Mouse (Mus musculus) left cerebral cortex, postnatal 25 days (tissue): ENCODE data around the gene Gipc2. TPM values are rescaled to one million over a fixed set of nuclear protein-coding genes. Genes with fewer than 3 reads are reported as not detected.
"Not testable (repeated sequence)": the region's sequence is repeated elsewhere in the genome, so short reads cannot be mapped to it uniquely, and the experiment has no call there.

Experiments used
- DNase-seq, 2 experiments: peaks; one replicate each; pipeline ENCODE4 v3.0.0; 2022; ENCODE audit warnings: low spot score in 2 of 2, mixed read lengths in 1 of 2
- intact Hi-C: fragments of 180-260 bp; cut with DNase I; formaldehyde crosslinking; loops from one replicate; pipeline ENCODE4 v1.15.1; 2025
- total RNA-seq, 2 experiments: library from RNA; stranded (reverse); gene quantifications; 2 replicates each; pipeline ENCODE4 v1.2.3; 2021

The Gipc2 gene
- total RNA-seq, 2 experiments from 2014 or later: 1.8 to 5.8 TPM

- DNase-seq, intact Hi-C loops: not testable (repeated sequence)
Observed at GRCm38 (mm10) chr3:152129426-152129825, 36.6 kb downstream of the Gipc2 start.

- no peak for DNase-seq
- intact Hi-C loops: no loop called here
Observed at GRCm38 (mm10) chr3:152128631-152129030, 37.4 kb downstream of the Gipc2 start.

GRCm38 (mm10) chr3:152127144-152127543 is 38.9 kb downstream of the Gipc2 start:
- intact Hi-C loops: no loop called here
- DNase-seq: no peak

- intact Hi-C loops: no loop called here
- no peak for DNase-seq
Observed at GRCm38 (mm10) chr3:152122720-152123119, 43.3 kb downstream of the Gipc2 start.

GRCm38 (mm10) chr3:152122101-152122500 is 43.9 kb downstream of the Gipc2 start:
- intact Hi-C loops: no loop called here
- peak in 1 of 2 experiments; percentile 25 for DNase-seq

GRCm38 (mm10) chr3:152121169-152122009 is 44.6 kb downstream of the Gipc2 start:
- DNase-seq: no peak
- intact Hi-C loops: no loop called here

GRCm38 (mm10) chr3:152119987-152120386 is 46.0 kb downstream of the Gipc2 start:
- DNase-seq: no peak
- intact Hi-C loops: no loop called here

GRCm38 (mm10) chr3:152117941-152118340 is 48.1 kb downstream of the Gipc2 start:
- DNase-seq: no peak
- intact Hi-C loops: no loop called here

GRCm38 (mm10) chr3:152116140-152116539 is 49.9 kb downstream of the Gipc2 start:
- intact Hi-C loops: no loop called here
- no peak for DNase-seq

GRCm38 (mm10) chr3:152114786-152115185 is 51.2 kb downstream of the Gipc2 start:
- intact Hi-C loops: no loop called here
- peak in 1 of 2 experiments; percentile 26 for DNase-seq

- DNase-seq: no peak
- intact Hi-C loops: no loop called here
Observed at GRCm38 (mm10) chr3:152114222-152114621, 51.8 kb downstream of the Gipc2 start.

- no peak for DNase-seq
- intact Hi-C loops: no loop called here
Observed at GRCm38 (mm10) chr3:152113496-152113895, 52.5 kb downstream of the Gipc2 start.

GRCm38 (mm10) chr3:152112664-152113063 is 53.4 kb downstream of the Gipc2 start:
- no peak for DNase-seq
- intact Hi-C loops: no loop called here

GRCm38 (mm10) chr3:152111482-152111881 is 54.5 kb downstream of the Gipc2 start:
- DNase-seq: peak in 1 of 2 experiments; percentile 24
- intact Hi-C loops: loop anchor here (2.0 kb wide), 2 partner anchors 81 to 99 kb away; partner anchors contain the start of genes Dnajb4 and Fubp1

GRCm38 (mm10) chr3:152111081-152111480 is 54.9 kb downstream of the Gipc2 start:
- peak; percentile 82 to 90 for DNase-seq
- intact Hi-C loops: loop anchor here (2.0 kb wide), 2 partner anchors 82 to 100 kb away; partner anchors contain the start of genes Dnajb4 and Fubp1

- DNase-seq: no peak
- intact Hi-C loops: no loop called here
Observed at GRCm38 (mm10) chr3:152109260-152109587, 56.8 kb downstream of the Gipc2 start.

GRCm38 (mm10) chr3:152108560-152109259 is 57.3 kb downstream of the Gipc2 start:
- intact Hi-C loops: no loop called here
- DNase-seq: no peak

GRCm38 (mm10) chr3:152108003-152108395 is 58.0 kb downstream of the Gipc2 start:
- intact Hi-C loops: no loop called here
- DNase-seq: no peak

GRCm38 (mm10) chr3:152107149-152108002 is 58.7 kb downstream of the Gipc2 start:
- intact Hi-C loops: no loop called here
- DNase-seq: peak in 1 of 2 experiments; percentile 6
